Mouse (Mus musculus): ENCODE data around the gene Il12rb1. TPM values are rescaled to one million over a fixed set of nuclear protein-coding genes. Genes with fewer than 3 reads are reported as not detected.
A peak's percentile ranks its signal among the peaks of the same experiment; 100 is the strongest.

Il12rb1 gene
- total RNA-seq, 4 experiments from 2014 or later, result 0.84 to 1.3 (median 1.0) TPM

DNA sequence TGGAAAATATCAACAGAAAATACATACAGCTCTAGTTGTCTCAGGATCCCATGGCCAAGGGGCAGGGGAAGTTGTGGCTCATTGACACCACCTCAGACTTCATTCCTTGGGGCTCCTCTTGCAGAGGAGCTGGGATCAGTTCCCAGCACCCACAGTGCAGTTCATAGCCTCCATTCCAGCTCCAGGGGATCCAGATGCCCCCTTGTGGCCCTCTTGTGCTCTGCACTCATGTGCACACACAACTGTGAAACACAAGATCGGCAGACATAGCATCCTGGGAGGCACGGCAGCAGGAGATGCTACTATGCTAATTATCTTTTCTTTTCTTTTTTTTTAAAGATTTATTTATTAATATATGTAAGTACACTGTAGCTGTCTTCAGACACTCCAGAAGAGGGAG, 18.8 kb downstream of the Il12rb1 start:
- no peak for DNase-seq (ENCODE audit: low spot score in 2 of 2)

- no peak for DNase-seq (ENCODE audit: low spot score in 2 of 2)
Measured at GRCm38 (mm10) chr8:70827796-70828195, 19.5 kb downstream of the Il12rb1 start.

GRCm38 (mm10) chr8:70831517-70831916, 23.3 kb downstream of the Il12rb1 start:
- no peak for DNase-seq (ENCODE audit: low spot score in 2 of 2)

GRCm38 (mm10) chr8:70832371-70832770, 24.1 kb downstream of the Il12rb1 start:
- no peak for DNase-seq (ENCODE audit: low spot score in 2 of 2)

- no peak for DNase-seq (ENCODE audit: low spot score in 2 of 2)
Measured at GRCm38 (mm10) chr8:70833018-70833482, 24.8 kb downstream of the Il12rb1 start.

GRCm38 (mm10) chr8:70833520-70833919, 25.3 kb downstream of the Il12rb1 start:
- DNase-seq (ENCODE audit: low spot score in 2 of 2), result no peak

- DNase-seq (ENCODE audit: low spot score in 2 of 2), result no peak
Measured at GRCm38 (mm10) chr8:70834071-70834470, 25.8 kb downstream of the Il12rb1 start.

GRCm38 (mm10) chr8:70836666-70837065, 28.4 kb downstream of the Il12rb1 start:
- DNase-seq (ENCODE audit: low spot score in 2 of 2), result no peak

DNA sequence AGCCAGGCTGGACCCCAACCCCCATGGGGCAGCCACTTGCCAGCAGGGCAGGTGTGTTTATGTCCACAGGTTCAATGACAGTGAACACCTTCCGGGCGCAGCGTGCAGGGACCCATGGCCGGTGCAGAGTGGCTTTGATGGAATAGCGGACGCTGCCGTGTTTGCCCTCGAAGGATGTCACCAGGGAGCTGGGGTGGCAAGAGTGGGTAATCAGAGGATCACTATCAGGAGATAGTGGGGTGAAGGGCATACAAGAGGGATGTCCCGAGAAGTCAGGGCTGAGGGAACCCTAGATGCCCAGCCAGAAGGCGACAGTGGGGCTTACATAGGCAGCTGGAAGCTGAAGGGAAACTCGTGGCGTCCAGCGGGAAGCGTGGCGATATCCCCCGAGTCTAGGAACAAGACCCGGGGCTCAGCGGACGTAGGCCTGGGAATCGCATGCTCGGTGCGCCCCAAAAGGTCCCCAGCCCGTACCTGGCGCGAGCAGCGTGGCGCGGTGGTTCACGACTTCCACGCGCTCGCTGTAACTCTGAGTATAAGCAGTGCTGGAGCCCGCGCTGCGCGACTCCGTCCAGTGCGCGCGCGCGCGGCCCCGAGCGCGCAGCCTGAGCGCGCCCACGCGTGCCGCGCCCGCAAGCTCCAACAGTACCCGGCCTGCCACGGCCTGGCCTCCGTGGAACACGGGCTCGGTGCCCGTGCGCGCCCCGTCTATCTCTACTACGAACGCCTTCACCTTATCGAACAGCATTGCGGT, 30.6 kb downstream of the Il12rb1 start:
- DNase-seq (ENCODE audit: low spot score in 2 of 2), result no peak

GRCm38 (mm10) chr8:70839408-70840351, 31.4 kb downstream of the Il12rb1 start, which contains the start of gene Arrdc2:
Gene Arrdc2 (minus strand): TSS chr8:70839720.
- DNase-seq (ENCODE audit: low spot score in 2 of 2), result peak; percentile 97 to 100

DNA sequence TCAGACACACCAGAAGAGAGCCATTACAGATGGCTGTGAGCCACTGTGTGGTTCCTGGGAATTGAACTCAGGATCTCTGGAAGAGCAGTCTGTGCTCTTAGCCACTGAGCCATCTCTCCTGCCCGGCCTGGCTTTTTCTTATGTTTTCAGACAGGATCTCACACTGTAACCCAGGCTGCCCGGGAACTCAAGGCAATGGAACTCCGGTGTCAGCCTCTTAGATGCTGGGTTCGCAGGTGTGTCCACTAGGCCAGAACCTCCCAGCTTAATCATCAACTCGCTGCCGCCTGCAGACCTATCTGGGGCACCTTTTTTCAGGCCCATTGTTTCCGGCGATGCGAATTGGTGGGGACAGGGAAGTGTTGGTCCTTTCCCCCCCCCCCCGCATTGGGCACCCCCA, 32.3 kb downstream of the Il12rb1 start:
- no peak for DNase-seq (ENCODE audit: low spot score in 2 of 2)

DNA sequence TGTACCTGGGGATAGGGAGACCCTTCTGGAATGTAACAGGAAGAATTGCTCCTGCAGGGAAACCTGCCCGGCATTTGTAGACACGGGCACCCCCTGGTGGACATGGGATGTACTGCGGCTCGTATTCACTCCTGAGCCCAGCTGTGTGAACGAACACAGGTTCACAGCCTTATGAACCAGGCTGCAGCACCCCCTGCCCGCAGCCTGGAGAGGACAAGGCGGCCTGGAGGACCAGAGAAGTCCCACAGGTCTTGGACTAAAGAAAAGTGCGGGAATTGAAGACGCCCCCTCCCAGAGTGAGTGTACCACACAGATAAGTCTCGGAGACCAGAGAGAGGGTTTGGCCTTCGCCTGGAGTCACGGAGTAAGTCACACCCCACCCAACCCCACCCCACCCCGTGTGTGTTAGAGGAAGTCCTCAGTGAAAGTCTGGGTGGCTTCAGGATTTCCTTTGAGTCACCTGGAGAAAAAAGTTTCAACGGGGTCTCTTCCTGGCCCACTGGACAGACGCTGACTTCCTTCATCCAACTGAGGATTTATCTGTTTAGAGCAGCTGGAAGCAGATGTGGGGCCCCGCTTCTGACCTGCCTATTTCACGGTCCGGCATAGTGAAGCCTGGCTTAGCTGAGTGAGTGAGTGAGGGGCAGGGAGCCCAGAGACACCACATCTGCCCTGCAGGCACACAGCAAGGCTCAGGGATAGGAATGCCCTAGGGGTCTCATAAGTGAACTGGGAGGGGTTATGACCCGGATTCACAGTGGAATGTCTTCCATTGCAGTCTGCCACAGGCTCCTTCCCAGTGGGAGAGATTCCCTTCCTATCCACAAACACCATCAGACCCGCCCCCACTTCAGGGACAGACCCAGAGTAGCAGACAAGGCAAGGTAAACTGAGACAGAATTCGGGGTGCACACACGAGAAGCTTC, 33.2 kb downstream of the Il12rb1 start:
- peak; percentile 76 to 98 for DNase-seq (ENCODE audit: low spot score in 2 of 2)

GRCm38 (mm10) chr8:70842484-70842883, 34.2 kb downstream of the Il12rb1 start:
- DNase-seq (ENCODE audit: low spot score in 2 of 2), result no peak

- no peak for DNase-seq (ENCODE audit: low spot score in 2 of 2)
Measured at GRCm38 (mm10) chr8:70843214-70843773, 35.0 kb downstream of the Il12rb1 start.

DNA sequence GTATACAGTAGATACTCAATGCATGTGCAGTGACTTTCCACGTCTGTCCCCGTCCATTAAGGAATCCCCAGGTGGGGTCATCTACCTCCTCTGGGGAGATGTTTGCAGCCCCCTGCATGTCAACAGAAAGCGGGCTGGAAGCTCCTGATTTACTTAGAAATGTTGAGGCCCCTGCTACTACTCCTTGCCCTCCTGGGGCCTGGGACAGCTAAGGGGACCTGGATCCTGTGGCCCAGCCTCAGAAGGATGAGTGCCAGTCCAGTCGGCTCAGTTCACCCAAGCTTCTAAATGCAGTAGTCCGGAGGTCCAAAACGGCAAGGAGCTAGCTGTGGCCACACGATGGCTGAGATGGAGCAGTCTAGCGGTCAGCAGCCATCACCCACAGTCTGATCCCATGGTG, 35.7 kb downstream of the Il12rb1 start:
- no peak for DNase-seq (ENCODE audit: low spot score in 2 of 2)

GRCm38 (mm10) chr8:70844523-70844922, 36.3 kb downstream of the Il12rb1 start:
- DNase-seq (ENCODE audit: low spot score in 2 of 2), result peak; percentile 67 to 83

GRCm38 (mm10) chr8:70845108-70845507, 36.9 kb downstream of the Il12rb1 start:
- DNase-seq (ENCODE audit: low spot score in 2 of 2), result no peak

DNA sequence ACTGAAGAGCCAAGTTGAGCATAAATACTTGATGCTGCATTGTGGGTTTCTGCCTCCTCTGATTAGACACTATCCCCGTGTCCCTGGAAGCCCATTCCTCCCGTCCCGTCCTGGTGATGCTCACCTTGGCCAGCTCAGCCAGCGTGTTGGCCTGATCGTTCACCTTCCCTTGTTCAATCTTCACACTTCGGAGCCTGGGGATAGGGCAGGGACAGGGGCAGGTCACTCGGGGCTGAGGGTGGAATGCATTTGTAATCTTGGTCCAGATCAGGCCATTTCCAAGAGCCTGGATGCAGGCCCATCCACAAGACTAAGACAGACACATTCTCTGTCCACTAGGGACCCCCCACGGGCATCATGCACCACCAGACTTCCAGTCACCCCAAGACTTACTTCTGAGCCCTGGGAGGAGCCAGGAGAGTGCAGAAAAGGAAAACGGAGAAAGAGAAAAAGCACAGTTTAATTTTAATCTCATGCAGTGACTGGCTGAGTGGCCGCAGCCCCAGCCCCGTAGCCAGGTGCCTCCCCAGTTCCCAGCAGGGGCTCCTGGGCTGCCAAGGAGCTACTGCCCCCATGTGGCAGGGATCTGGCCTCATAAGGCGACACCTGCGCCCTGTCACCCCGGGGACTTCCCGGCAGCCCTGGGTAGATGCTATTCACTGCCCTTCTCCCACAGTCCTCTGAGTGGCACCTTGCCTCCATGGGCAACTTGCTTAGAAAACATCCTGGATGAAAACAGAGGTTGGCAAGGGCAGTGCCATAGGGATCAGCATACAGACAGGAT, 38.3 kb downstream of the Il12rb1 start:
- DNase-seq (ENCODE audit: low spot score in 2 of 2), result no peak

DNA sequence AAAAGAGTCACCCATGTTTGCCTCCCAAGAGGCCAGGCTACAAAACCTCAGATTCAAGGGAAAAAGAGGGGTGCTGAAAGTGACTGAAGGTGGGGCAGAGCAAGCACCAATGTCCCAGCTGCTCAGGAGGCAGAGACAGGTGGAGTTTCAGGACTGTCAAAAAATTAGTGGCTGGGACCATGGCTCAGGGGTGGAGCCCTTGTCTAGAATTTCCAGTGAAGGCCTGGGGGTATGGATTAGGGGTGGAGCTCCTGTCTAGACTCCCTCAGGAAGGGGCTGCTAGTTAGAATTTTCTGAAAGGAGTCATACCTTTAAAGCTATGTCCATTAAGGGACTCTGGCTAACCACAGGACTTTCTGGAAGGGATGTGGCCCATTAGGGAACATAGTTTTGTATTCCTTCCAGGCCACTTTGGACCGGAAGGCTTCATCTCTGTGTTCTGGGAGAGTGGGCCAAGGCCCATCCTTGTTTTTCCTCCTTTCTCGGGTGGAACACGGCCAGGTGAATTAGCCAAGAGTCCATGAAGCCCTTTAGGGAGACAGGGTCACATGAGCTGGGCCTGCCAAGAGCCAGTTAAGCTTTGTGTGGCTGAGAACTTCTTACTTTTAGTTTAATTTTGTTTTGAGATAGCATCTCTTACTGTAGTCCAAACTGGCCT, 41.2 kb downstream of the Il12rb1 start:
- no peak for DNase-seq (ENCODE audit: low spot score in 2 of 2)
